Mouse (Mus musculus): ENCODE measurements around the gene Rasgef1b. TPM values are rescaled to one million over a fixed set of nuclear protein-coding genes. Genes with fewer than 3 reads are reported as not detected.

Gene Rasgef1b
- total and polyA plus RNA-seq, 3 experiments: 0.17 to 0.26 (median 0.21) TPM

GRCm38 (mm10) chr5:99493861-99494260 is 235.0 kb downstream of the Rasgef1b start:
- no peak overlapping the region for H3K4me2 ChIP-seq (ENCODE audit: insufficient read depth, low read depth, poor library complexity, severe bottlenecking)
- no peaks in the 10 kb centered on the region for H3K27me3 ChIP-seq (replicated peaks)
- dilution Hi-C loops (cut with MboI; ENCODE audit: extremely low pct_ligation_motif_present, extremely low pct_unique_long_range_greater_than_20kb, low sequenced_read_pairs): no loop called here
- H3K9ac ChIP-seq (ENCODE audit: insufficient read depth, low read depth): no peak overlapping the region
- H3K79me2 ChIP-seq (replicated peaks; ENCODE audit: control insufficient read depth, extremely low read depth, insufficient read depth, poor library complexity, severe bottlenecking): no peaks in the 10 kb centered on the region
- H3K9me3 ChIP-seq (replicated peaks; ENCODE audit: low read length): no peaks in the 10 kb centered on the region
- DNase-seq (ENCODE audit: extremely low read depth): no peak
- in situ Hi-C loops (cut with MboI; ENCODE audit: low pct_ligation_motif_present, low pct_unique_long_range_greater_than_20kb, low sequenced_read_pairs): no loop called here
- no peak overlapping the region for H3K4me3 ChIP-seq (replicated peaks in 1 of 3; ENCODE audit: low read depth in 2 of 3, low read length in 2 of 3, poor library complexity in 1 of 3)
- TF ChIP-seq PAX5 (IDR thresholded peaks at IDR 0.05; ENCODE audit: low read length) (no peak), MAZ (IDR thresholded peaks at IDR 0.05; ENCODE audit: low read depth, low read length) (no peak), RCOR1 (conservative IDR thresholded peaks at IDR 0.05; ENCODE audit: low read depth, low read length) (no peak), GABPA (IDR thresholded peaks at IDR 0.05; ENCODE audit: insufficient replicate concordance, low read depth, low read length) (no peak), CTCF (conservative IDR thresholded peaks at IDR 0.05 in 1 of 2, IDR thresholded peaks at IDR 0.05 in 1 of 2; ENCODE audit: low read depth in 2 of 2, low read length in 2 of 2) (no peak), JUN (IDR thresholded peaks at IDR 0.05; ENCODE audit: insufficient read depth, low read depth, low read length) (no peak), JUND (conservative IDR thresholded peaks at IDR 0.05; ENCODE audit: low read depth, low read length) (no peak), KAT2A (IDR thresholded peaks at IDR 0.05; ENCODE audit: insufficient replicate concordance, low read length) (no peak), ZMIZ1 (IDR thresholded peaks at IDR 0.05; ENCODE audit: low read depth, low read length) (no peak), MXI1 (IDR thresholded peaks at IDR 0.05; ENCODE audit: low read depth, low read length) (no peak), POLR2AphosphoS2 (IDR thresholded peaks at IDR 0.05; ENCODE audit: low read depth, low read length) (no peak), IRF4 (IDR thresholded peaks at IDR 0.05; ENCODE audit: low read depth, low read length) (no peak), RAD21 (IDR thresholded peaks at IDR 0.05; ENCODE audit: low read depth, low read length) (no peak), HCFC1 (IDR thresholded peaks at IDR 0.05; ENCODE audit: low read depth, low read length) (no peak), USF1 (IDR thresholded peaks at IDR 0.05; ENCODE audit: low read depth, low read length) (no peak), MYC (IDR thresholded peaks at IDR 0.05; ENCODE audit: low read depth, low read length) (no peak), MAX (IDR thresholded peaks at IDR 0.05; ENCODE audit: low read length) (no peak)
- no peaks in the 10 kb centered on the region for H3K36me3 ChIP-seq (replicated peaks in 1 of 2; ENCODE audit: control insufficient read depth in 1 of 2, insufficient read depth in 1 of 2, low read length in 1 of 2)
- peaks cover 0 to 8% of the 10 kb centered on the region in 2 experiments; a peak in 1 of 4 replicates for H3K4me1 ChIP-seq (ENCODE audit: control insufficient read depth in 1 of 2, insufficient read depth in 2 of 2)
- H3K27ac ChIP-seq (ENCODE audit: insufficient read depth, low read depth): no peak overlapping the region

- H3K4me3 ChIP-seq (replicated peaks in 1 of 3; ENCODE audit: low read depth in 2 of 3, low read length in 2 of 3, poor library complexity in 1 of 3): no peak overlapping the region
- in situ Hi-C loops (cut with MboI; ENCODE audit: low pct_ligation_motif_present, low pct_unique_long_range_greater_than_20kb, low sequenced_read_pairs) (no loop called here), dilution Hi-C loops (cut with MboI; ENCODE audit: extremely low pct_ligation_motif_present, extremely low pct_unique_long_range_greater_than_20kb, low sequenced_read_pairs) (no loop called here)
- no peak for DNase-seq (ENCODE audit: extremely low read depth)
- TF ChIP-seq RAD21 (IDR thresholded peaks at IDR 0.05; ENCODE audit: low read depth, low read length) (no peak), SMC3 (IDR thresholded peaks at IDR 0.05; ENCODE audit: low read depth, low read length) (no peak), E2F4 (IDR thresholded peaks at IDR 0.05; ENCODE audit: insufficient replicate concordance, low read depth, low read length) (no peak), MEF2A (IDR thresholded peaks at IDR 0.05; ENCODE audit: borderline replicate concordance, low read depth, low read length) (no peak), PAX5 (IDR thresholded peaks at IDR 0.05; ENCODE audit: low read length) (no peak), GABPA (IDR thresholded peaks at IDR 0.05; ENCODE audit: insufficient replicate concordance, low read depth, low read length) (no peak), NRF1 (IDR thresholded peaks at IDR 0.05; ENCODE audit: low read depth, low read length) (no peak), MAFK (IDR thresholded peaks at IDR 0.05; ENCODE audit: insufficient replicate concordance, low read length) (no peak), JUN (IDR thresholded peaks at IDR 0.05; ENCODE audit: insufficient read depth, low read depth, low read length) (no peak), ZKSCAN1 (IDR thresholded peaks at IDR 0.05; ENCODE audit: borderline replicate concordance, low read depth, low read length) (no peak), ELF1 (IDR thresholded peaks at IDR 0.05; ENCODE audit: low read depth, low read length) (no peak), CTCF (conservative IDR thresholded peaks at IDR 0.05 in 1 of 2, IDR thresholded peaks at IDR 0.05 in 1 of 2; ENCODE audit: low read depth in 2 of 2, low read length in 2 of 2) (no peak), UBTF (IDR thresholded peaks at IDR 0.05; ENCODE audit: low read depth, low read length) (no peak)
- no peaks in the 10 kb centered on the region for H3K79me2 ChIP-seq (replicated peaks; ENCODE audit: control insufficient read depth, extremely low read depth, insufficient read depth, poor library complexity, severe bottlenecking)
- H3K4me1 ChIP-seq (ENCODE audit: control insufficient read depth in 1 of 2, insufficient read depth in 2 of 2): peaks cover 0 to 12% of the 10 kb centered on the region in 2 experiments; a peak in 1 of 4 replicates
- H3K27me3 ChIP-seq (replicated peaks): no peaks in the 10 kb centered on the region
- no peaks in the 10 kb centered on the region for H3K36me3 ChIP-seq (replicated peaks in 1 of 2; ENCODE audit: control insufficient read depth in 1 of 2, insufficient read depth in 1 of 2, low read length in 1 of 2)
- no peak overlapping the region for H3K9ac ChIP-seq (ENCODE audit: insufficient read depth, low read depth)
- no peaks in the 10 kb centered on the region for H3K9me3 ChIP-seq (replicated peaks; ENCODE audit: low read length)
- no peak overlapping the region for H3K27ac ChIP-seq (ENCODE audit: insufficient read depth, low read depth)
- no peak overlapping the region for H3K4me2 ChIP-seq (ENCODE audit: insufficient read depth, low read depth, poor library complexity, severe bottlenecking)
Observed at GRCm38 (mm10) chr5:99493017-99493416, 235.8 kb downstream of the Rasgef1b start.
